Mouse (Mus musculus) intestine, postnatal 0 days (tissue): ENCODE measurements at regions not wholly inside any gene's neighbourhood (a gene's known extent, or its start where the extent isn't known, plus 50 kb on each side); places are given as distances from the start of the nearest gene placed in this dataset.

ENCODE experiments used
- ATAC-seq: fragments of 200-750 bp; cut with Nextera tagmentation; 2 replicates; pipeline ENCODE4 v1.8.0; 2017; ENCODE audit warnings: mild to moderate bottlenecking, moderate TSS enrichment, moderate library complexity
- H3K27ac ChIP-seq: fragments of 300-500 bp; sonication (generic); 2 replicates; pipeline ENCODE4 v1.5.1; 2014; ENCODE audit warnings: mild to moderate bottlenecking, low read depth, low read length, moderate library complexity
- H3K27me3 ChIP-seq: fragments of 300-500 bp; sonication (generic); replicated peaks from 2 replicates; pipeline ENCODE4 v1.6.1; 2014; ENCODE audit warnings: low read length, mixed read lengths; ENCODE audit not compliant: control insufficient read depth, insufficient read depth
- H3K36me3 ChIP-seq: fragments of 300-500 bp; sonication (generic); 2 replicates; pipeline ENCODE4 v1.6.1; 2014; ENCODE audit warnings: mild to moderate bottlenecking, moderate library complexity; ENCODE audit not compliant: control insufficient read depth, insufficient read depth
- H3K4me1 ChIP-seq: fragments of 300-500 bp; sonication (generic); replicated peaks from 2 replicates; pipeline ENCODE4 v1.6.1; 2014; ENCODE audit warnings: antibody characterized with exemption, low read length, mixed read lengths; ENCODE audit not compliant: control insufficient read depth, insufficient read depth
- H3K4me2 ChIP-seq: fragments of 300-500 bp; sonication (generic); replicated peaks from 2 replicates; pipeline ENCODE4 v1.6.1; 2014; ENCODE audit warnings: low read depth, mild to moderate bottlenecking, moderate library complexity
- H3K4me3 ChIP-seq: fragments of 300-500 bp; sonication (generic); 2 replicates; pipeline ENCODE4 v1.5.1; 2014; ENCODE audit warnings: low read depth, low read length
- H3K9ac ChIP-seq: fragments of 300-500 bp; sonication (generic); 2 replicates; pipeline ENCODE4 v1.6.1; 2014; ENCODE audit warnings: mild to moderate bottlenecking, low read depth, low read length
- H3K9me3 ChIP-seq: fragments of 300-500 bp; sonication (generic); 2 replicates; pipeline ENCODE4 v1.6.1; 2016; ENCODE audit warnings: mixed run types; ENCODE audit not compliant: control insufficient read depth
- CTCF ChIP-seq: sonication (generic); IDR thresholded peaks from 2 replicates; pipeline ENCODE4 v1.5.1; 2016; ENCODE audit warnings: low read depth, mild to moderate bottlenecking, control low read depth, antibody characterized with exemption, moderate library complexity
- WGBS: fragments of 180-500 bp; shearing (Covaris S2); extraction: QIAGEN DNeasy Blood & Tissue Kit; methylation state at CpG from one replicate; pipeline ENCODE4 v1.1.7; 2014; 5-methylcytosine and 5-hydroxymethylcytosine counted together

- Histone ChIP-seq H3K36me3 (no peaks in the 10 kb centered on the region), H3K4me2 (no peak overlapping the region), H3K9ac (no peak overlapping the region), H3K4me3 (no peak overlapping the region), H3K4me1 (no peaks in the 10 kb centered on the region), H3K27me3 (no peaks in the 10 kb centered on the region), H3K27ac (no peak overlapping the region), H3K9me3 (no peaks in the 10 kb centered on the region)
- no peak for TF ChIP-seq CTCF
- no peak for ATAC-seq
- WGBS = 75% methylated on average over 3 of the region's 3 CpGs
Observed at GRCm38 (mm10) chr12:35303764-35304717, 230.8 kb downstream of the Ahr start.

GRCm38 (mm10) chr12:35303188-35303587, 231.7 kb downstream of the Ahr start:
- Histone ChIP-seq H3K27ac (no peak overlapping the region), H3K9me3 (no peaks in the 10 kb centered on the region), H3K4me2 (no peak overlapping the region), H3K9ac (no peak overlapping the region), H3K36me3 (no peaks in the 10 kb centered on the region), H3K4me1 (no peaks in the 10 kb centered on the region), H3K27me3 (no peaks in the 10 kb centered on the region), H3K4me3 (no peak overlapping the region)
- ATAC-seq = no peak
- no peak for TF ChIP-seq CTCF
- 56% methylated on average over 2 of the region's 2 CpGs for WGBS

GRCm38 (mm10) chr12:35294668-35295067, 240.2 kb downstream of the Ahr start:
- Histone ChIP-seq H3K4me1 (no peaks in the 10 kb centered on the region), H3K4me2 (no peak overlapping the region), H3K9ac (no peak overlapping the region), H3K4me3 (no peak overlapping the region), H3K27ac (no peak overlapping the region), H3K27me3 (no peaks in the 10 kb centered on the region), H3K9me3 (no peaks in the 10 kb centered on the region), H3K36me3 (no peaks in the 10 kb centered on the region)
- 78% methylated on average over 1 of the region's 1 CpGs for WGBS
- TF ChIP-seq CTCF = no peak
- ATAC-seq = no peak

GRCm38 (mm10) chr12:35293566-35293965, 241.3 kb downstream of the Ahr start:
- Histone ChIP-seq H3K36me3 (no peaks in the 10 kb centered on the region), H3K9me3 (no peaks in the 10 kb centered on the region), H3K4me3 (no peak overlapping the region), H3K4me1 (no peaks in the 10 kb centered on the region), H3K4me2 (no peak overlapping the region), H3K27me3 (no peaks in the 10 kb centered on the region), H3K9ac (no peak overlapping the region), H3K27ac (no peak overlapping the region)
- 66% methylated on average over 2 of the region's 2 CpGs for WGBS
- no peak for ATAC-seq
- no peak for TF ChIP-seq CTCF

- no peak overlapping the region for H3K4me2 ChIP-seq
- H3K9me3 ChIP-seq = no peaks in the 10 kb centered on the region
- no peak overlapping the region for H3K4me3 ChIP-seq
- no peaks in the 10 kb centered on the region for H3K27me3 ChIP-seq
- no peaks in the 10 kb centered on the region for H3K4me1 ChIP-seq
- no peak overlapping the region for H3K9ac ChIP-seq
- no peak overlapping the region for H3K27ac ChIP-seq
- 73% methylated on average over 6 of the region's 6 CpGs for WGBS
- TF ChIP-seq CTCF = no peak
- H3K36me3 ChIP-seq = no peaks in the 10 kb centered on the region
- no peak for ATAC-seq
Observed at GRCm38 (mm10) chr12:35291941-35292341, 242.9 kb downstream of the Ahr start.

GRCm38 (mm10) chr12:35287974-35288373, 241.0 kb downstream of the Snx13 start:
- Histone ChIP-seq H3K27me3 (no peaks in the 10 kb centered on the region), H3K27ac (no peak overlapping the region), H3K4me1 (no peaks in the 10 kb centered on the region), H3K4me2 (no peak overlapping the region), H3K36me3 (no peaks in the 10 kb centered on the region), H3K4me3 (no peak overlapping the region), H3K9me3 (no peaks in the 10 kb centered on the region), H3K9ac (no peak overlapping the region)
- 67% methylated on average over 2 of the region's 2 CpGs for WGBS
- no peak for ATAC-seq
- TF ChIP-seq CTCF = no peak
